Mouse (Mus musculus) G1E (cell line): ENCODE data around the gene Fgfr2. TPM values are rescaled to one million over a fixed set of nuclear protein-coding genes. Genes with fewer than 3 reads are reported as not detected.

Experiments
- ATAC-seq: 2 replicates; pipeline ENCODE4 v1.8.0; 2016; ENCODE audit warnings: mild to moderate bottlenecking; ENCODE audit not compliant: insufficient number of reproducible peaks, poor library complexity, low FRiP score, severe bottlenecking; ENCODE audit errors: extremely low read depth
- DNase-seq: peaks from one replicate; pipeline ENCODE4 v3.0.0; 2012; ENCODE audit warnings: low spot score
- H3K27me3 ChIP-seq: 2 replicates; pipeline ENCODE4 v1.6.1; 2012; ENCODE audit warnings: mild to moderate bottlenecking, low read length, inconsistent platforms; ENCODE audit not compliant: insufficient read depth
- H3K36me3 ChIP-seq: replicated peaks from 2 replicates; pipeline ENCODE3; 2012; ENCODE audit warnings: mild to moderate bottlenecking, inconsistent platforms
- H3K4me1 ChIP-seq: 2 replicates; pipeline ENCODE4 v1.6.1; 2012; ENCODE audit warnings: low read depth, low read length, inconsistent platforms, mixed read lengths; ENCODE audit not compliant: insufficient read depth
- H3K4me3 ChIP-seq: 2 replicates; pipeline ENCODE4 v1.5.1; 2012; ENCODE audit warnings: low read depth, mild to moderate bottlenecking, inconsistent platforms, low read length, moderate library complexity, mixed read lengths
- H3K9me3 ChIP-seq: replicated peaks from 2 replicates; pipeline ENCODE4 v1.6.1; 2012; ENCODE audit warnings: inconsistent platforms
- CTCF ChIP-seq: IDR thresholded peaks from 2 replicates; pipeline ENCODE4 v1.5.1; 2012; ENCODE audit warnings: low read depth, low read length, inconsistent platforms, mixed read lengths
- GATA1 ChIP-seq: IDR thresholded peaks from 2 replicates; pipeline ENCODE4 v1.6.1; 2012; ENCODE audit warnings: borderline replicate concordance, low read length, inconsistent platforms, mixed read lengths
- GATA2 ChIP-seq: IDR thresholded peaks from 2 replicates; pipeline ENCODE4 v1.6.1; 2012; ENCODE audit warnings: low read depth, low read length, inconsistent platforms, borderline replicate concordance
- POLR2AphosphoS5 ChIP-seq: IDR thresholded peaks from 2 replicates; pipeline ENCODE4 v1.6.1; 2012; ENCODE audit warnings: low read depth, low read length, inconsistent platforms; ENCODE audit not compliant: insufficient replicate concordance
- TAL1 ChIP-seq: conservative IDR thresholded peaks from 2 replicates; pipeline ENCODE4 v1.6.1; 2012; ENCODE audit warnings: low read depth, low read length, inconsistent platforms, mixed read lengths
- polyA plus RNA-seq: library from polyadenylated mRNA; stranded (reverse); fragments of >175 nt; gene quantifications from 2 replicates; pipeline ENCODE4 v1.2.3, GENCODE M21; 2012
- total RNA-seq, 2 experiments: library from RNA; stranded (forward) in 1 of 2; stranded (reverse) in 1 of 2; fragments of 200-1000 nt in 1 of 2; fragments of >200 nt in 1 of 2; fragmentation: Nextera tagmentation in 1 of 2; gene quantifications; 2 replicates each; pipeline ENCODE4 v1.2.3; 2014 to 2017

The Fgfr2 gene
- total and polyA plus RNA-seq, 3 experiments, result 0.22 TPM; not detected in 2

DNA sequence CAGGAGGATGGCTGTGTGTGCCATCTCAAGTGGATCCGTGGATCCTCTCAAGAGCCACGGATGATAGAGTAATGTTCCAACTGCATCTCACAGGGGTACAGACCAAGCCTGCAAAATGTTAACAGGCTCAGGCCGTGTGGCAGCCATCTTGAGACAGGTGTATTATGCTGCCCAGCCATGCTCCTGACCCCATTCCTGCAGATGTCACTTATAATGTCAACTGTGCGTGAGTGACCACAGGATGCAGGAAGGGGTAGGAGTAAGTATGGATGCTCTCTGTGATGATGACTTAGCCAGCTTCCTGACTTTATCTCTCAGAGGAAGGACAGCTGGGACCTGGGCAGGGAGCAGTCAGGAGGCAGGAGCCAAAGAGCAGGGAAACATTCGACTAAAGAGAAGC is 2459.1 kb downstream of the Fgfr2 start:
- Histone ChIP-seq H3K4me1 (no peaks in the 10 kb centered on the region), H3K27me3 (no peaks in the 10 kb centered on the region), H3K4me3 (no peak overlapping the region), H3K36me3 (no peaks in the 10 kb centered on the region), H3K9me3 (peaks cover 67% of the 10 kb centered on the region)
- no peak for DNase-seq
- TF ChIP-seq CTCF (no peak), GATA1 (no peak), TAL1 (no peak), GATA2 (no peak)
- ATAC-seq, result no peak

DNA sequence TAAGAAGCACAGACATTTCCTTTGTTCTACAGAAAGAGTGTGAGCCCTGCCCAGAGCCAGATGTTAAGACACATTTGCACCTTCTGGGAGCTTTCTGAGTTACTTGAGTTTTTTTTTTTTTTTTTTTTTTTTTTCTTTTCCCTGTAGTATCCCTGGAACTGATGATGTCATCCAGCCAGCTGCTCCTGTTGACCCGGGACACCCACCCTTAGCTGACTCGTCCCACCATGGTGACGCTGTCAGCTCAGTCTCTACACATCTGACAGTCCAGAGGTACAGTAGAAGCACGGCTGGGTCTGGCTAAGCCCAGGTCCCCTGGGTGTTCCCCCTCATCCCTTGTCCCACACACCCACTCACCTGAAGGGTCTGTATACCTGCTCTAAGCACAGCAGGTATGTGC is 2460.3 kb downstream of the Fgfr2 start:
- TF ChIP-seq TAL1, result no peak
- no peak for TF ChIP-seq GATA2
- TF ChIP-seq POLR2AphosphoS5, result no peak
- no peak for TF ChIP-seq GATA1
- no peak for TF ChIP-seq CTCF
- H3K27me3 ChIP-seq, result no peaks in the 10 kb centered on the region
- DNase-seq, result no peak
- ATAC-seq, result no peak
- H3K9me3 ChIP-seq, result peaks cover 72% of the 10 kb centered on the region
- no peak overlapping the region for H3K4me3 ChIP-seq
- H3K4me1 ChIP-seq, result no peaks in the 10 kb centered on the region
- no peaks in the 10 kb centered on the region for H3K36me3 ChIP-seq

- DNase-seq (no peak), ATAC-seq (no peak)
- Histone ChIP-seq H3K4me1 (no peaks in the 10 kb centered on the region), H3K9me3 (peaks cover 74% of the 10 kb centered on the region), H3K27me3 (no peaks in the 10 kb centered on the region), H3K36me3 (no peaks in the 10 kb centered on the region), H3K4me3 (no peak overlapping the region)
- TF ChIP-seq GATA1, result no peak
- TF ChIP-seq GATA2, result no peak
- TF ChIP-seq CTCF, result no peak
- TF ChIP-seq TAL1, result no peak
- no peak for TF ChIP-seq POLR2AphosphoS5
These were observed 2460.9 kb downstream of the Fgfr2 start for GRCm38 (mm10) chr7:130662250-130662649.

DNA sequence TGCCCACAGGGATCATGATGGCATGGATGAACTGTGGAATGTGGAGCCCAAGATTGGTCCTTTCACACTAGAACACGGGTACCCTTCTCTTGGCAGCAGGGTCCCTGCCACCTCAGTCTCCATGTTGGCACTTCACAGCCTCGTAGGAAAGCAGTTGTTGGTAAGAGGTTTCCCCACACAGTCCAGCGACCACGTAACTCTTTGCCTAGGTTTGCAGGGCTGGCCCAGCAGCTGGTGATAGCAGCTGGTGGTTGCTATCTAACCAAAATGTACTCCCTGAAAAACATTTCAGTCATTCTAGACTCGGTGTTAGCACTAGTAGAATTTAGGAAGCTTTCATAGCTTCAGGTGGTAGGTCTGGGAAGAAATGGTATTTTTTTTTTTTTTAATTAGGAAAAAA is 2464.0 kb downstream of the Fgfr2 start:
- Histone ChIP-seq H3K9me3 (peaks cover 77% of the 10 kb centered on the region), H3K4me1 (no peaks in the 10 kb centered on the region), H3K4me3 (no peak overlapping the region), H3K36me3 (no peaks in the 10 kb centered on the region), H3K27me3 (no peaks in the 10 kb centered on the region)
- TF ChIP-seq CTCF (no peak), TAL1 (no peak), POLR2AphosphoS5 (no peak), GATA1 (no peak), GATA2 (no peak)
- DNase-seq (no peak), ATAC-seq (no peak)

- Histone ChIP-seq H3K9me3 (peaks cover 75% of the 10 kb centered on the region), H3K27me3 (no peaks in the 10 kb centered on the region), H3K4me1 (no peaks in the 10 kb centered on the region), H3K4me3 (no peak overlapping the region), H3K36me3 (no peaks in the 10 kb centered on the region)
- DNase-seq (no peak), ATAC-seq (no peak)
- TF ChIP-seq POLR2AphosphoS5 (no peak), GATA2 (no peak)
These were observed 2465.4 kb downstream of the Fgfr2 start for GRCm38 (mm10) chr7:130657751-130658150.

GRCm38 (mm10) chr7:130656965-130657364 is 2466.2 kb downstream of the Fgfr2 start:
- DNase-seq (no peak), ATAC-seq (no peak)
- TF ChIP-seq TAL1, result no peak
- no peak for TF ChIP-seq GATA1
- no peak for TF ChIP-seq POLR2AphosphoS5
- TF ChIP-seq GATA2, result no peak
- TF ChIP-seq CTCF, result no peak

DNA sequence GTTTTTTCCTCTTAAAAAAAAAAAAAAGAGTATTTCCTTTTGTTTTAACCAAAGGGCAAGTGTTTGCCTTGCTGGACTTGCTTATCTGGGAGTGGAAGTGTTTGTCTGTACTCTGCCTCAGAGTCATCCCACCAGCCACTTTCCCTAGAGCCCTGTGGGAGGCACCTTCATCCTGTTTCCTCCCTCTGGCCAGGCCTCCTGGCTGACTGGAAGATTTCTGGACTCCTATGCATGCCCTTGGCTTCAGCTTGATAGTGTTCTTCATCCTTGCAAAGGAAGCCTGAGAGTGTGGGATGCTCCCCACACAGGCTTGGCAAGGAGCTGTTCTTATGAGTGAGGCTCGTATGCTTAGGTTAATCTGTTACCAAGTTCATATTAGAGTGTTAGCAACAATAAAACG is 2468.6 kb downstream of the Fgfr2 start:
- Histone ChIP-seq H3K36me3 (no peaks in the 10 kb centered on the region), H3K4me1 (no peaks in the 10 kb centered on the region), H3K4me3 (no peak overlapping the region), H3K27me3 (no peaks in the 10 kb centered on the region), H3K9me3 (peaks cover 76% of the 10 kb centered on the region)
- TF ChIP-seq POLR2AphosphoS5 (no peak), TAL1 (no peak), GATA2 (no peak), GATA1 (no peak), CTCF (no peak)
- DNase-seq (no peak), ATAC-seq (no peak)

More at GRCm38 (mm10) chr7:130656965-130657364, 2466.2 kb downstream of the Fgfr2 start:
- Histone ChIP-seq H3K9me3 (peaks cover 77% of the 10 kb centered on the region), H3K4me1 (no peaks in the 10 kb centered on the region), H3K36me3 (no peaks in the 10 kb centered on the region), H3K4me3 (no peak overlapping the region), H3K27me3 (no peaks in the 10 kb centered on the region)
